Mouse (Mus musculus) cerebellum, adult 2 months (tissue): Measurements from ENCODE around the gene Cmc2. TPM values are rescaled to one million over a fixed set of nuclear protein-coding genes. Genes with fewer than 3 reads are reported as not detected.
A peak's percentile ranks its signal among the peaks of the same experiment; 100 is the strongest.

Source experiments
- DNase-seq, 2 experiments: peaks; one replicate each; pipeline ENCODE4 v3.0.0; 2021
- H3K27ac ChIP-seq: fragments of 200-500 bp; 2 replicates; pipeline ENCODE4 v1.5.1; 2012; ENCODE audit warnings: low read length, control low read depth, inconsistent platforms; ENCODE audit not compliant: insufficient read depth
- H3K27me3 ChIP-seq: fragments of 200-500 bp; 2 replicates; pipeline ENCODE4 v1.6.1; 2012; ENCODE audit warnings: inconsistent platforms, mild to moderate bottlenecking, low read length, moderate library complexity; ENCODE audit not compliant: control insufficient read depth, insufficient read depth
- H3K4me1 ChIP-seq: fragments of 200-500 bp; 2 replicates; pipeline ENCODE4 v1.6.1; 2011; ENCODE audit warnings: low read length; ENCODE audit not compliant: control insufficient read depth, insufficient read depth
- H3K4me3 ChIP-seq: fragments of 200-500 bp; replicated peaks from 2 replicates; pipeline ENCODE3; 2011; ENCODE audit warnings: mild to moderate bottlenecking, low read depth, low read length, control low read depth; ENCODE audit not compliant: insufficient read depth
- CTCF ChIP-seq: fragments of 200-500 bp; IDR thresholded peaks from 2 replicates; pipeline ENCODE4 v1.5.1; 2011; ENCODE audit warnings: low read depth, mild to moderate bottlenecking, control low read depth, low read length, moderate library complexity, borderline replicate concordance; ENCODE audit not compliant: insufficient read depth
- POLR2A ChIP-seq: fragments of 200-500 bp; IDR thresholded peaks from 2 replicates; pipeline ENCODE4 v1.6.1; 2011; ENCODE audit warnings: low read length, control low read depth, borderline replicate concordance; ENCODE audit not compliant: insufficient read depth
- WGBS: fragments of 180-500 bp; shearing (Covaris S2); methylation state at CpG from one replicate; pipeline ENCODE4 v1.1.7; 2018; 5-methylcytosine and 5-hydroxymethylcytosine counted together
- polyA plus RNA-seq: library from polyadenylated mRNA; depleted of rRNA; stranded (reverse); fragments of >200 nt; gene quantifications from 2 replicates; pipeline ENCODE4 v1.2.3, GENCODE M21; 2012

Cmc2 gene
- polyA plus RNA-seq, 1 experiment, result 28.2 TPM

GRCm38 (mm10) chr8:116873986-116874385 is 47.3 kb downstream of the Cmc2 start:
- DNase-seq, result no peak
- 87% methylated on average over 8 of the region's 8 CpGs for WGBS
- no peak for TF ChIP-seq CTCF
- no peak for TF ChIP-seq POLR2A

GRCm38 (mm10) chr8:116873586-116873985 is 47.7 kb downstream of the Cmc2 start:
- 79% methylated on average over 11 of the region's 11 CpGs for WGBS
- no peak for DNase-seq
- no peaks in the 10 kb centered on the region for H3K27me3 ChIP-seq
- H3K4me1 ChIP-seq, result no peaks in the 10 kb centered on the region
- H3K27ac ChIP-seq, result no peak overlapping the region
- H3K4me3 ChIP-seq, result no peak overlapping the region
- TF ChIP-seq POLR2A (no peak), CTCF (no peak)

More at GRCm38 (mm10) chr8:116873986-116874385, 47.3 kb downstream of the Cmc2 start:
- Histone ChIP-seq H3K4me3 (no peak overlapping the region), H3K27me3 (no peaks in the 10 kb centered on the region), H3K4me1 (no peaks in the 10 kb centered on the region), H3K27ac (no peak overlapping the region)

- DNase-seq, result peak in 1 of 2 experiments; percentile 34
- WGBS, result 60% methylated on average over 2 of the region's 2 CpGs
- no peak for TF ChIP-seq POLR2A
- peak; percentile 38; the same call in 1 of the 2 replicates for TF ChIP-seq CTCF
- Histone ChIP-seq H3K27ac (no peak overlapping the region), H3K4me3 (no peak overlapping the region), H3K27me3 (no peaks in the 10 kb centered on the region), H3K4me1 (no peaks in the 10 kb centered on the region)
Measured at GRCm38 (mm10) chr8:116872761-116873342, 48.4 kb downstream of the Cmc2 start.

- Histone ChIP-seq H3K4me3 (no peak overlapping the region), H3K4me1 (peaks cover 11% of the 10 kb centered on the region), H3K27ac (no peak overlapping the region), H3K27me3 (no peaks in the 10 kb centered on the region)
- peak; percentile 78 to 86 for DNase-seq
- WGBS, result 10% methylated on average over 4 of the region's 4 CpGs
- TF ChIP-seq CTCF (peak; percentile 95), POLR2A (no peak)
Measured at GRCm38 (mm10) chr8:116868699-116869098, 52.6 kb downstream of the Cmc2 start.

GRCm38 (mm10) chr8:116867321-116867720 is 53.9 kb downstream of the Cmc2 start:
- H3K4me1 ChIP-seq, result peaks cover 14% of the 10 kb centered on the region
- no peak overlapping the region for H3K4me3 ChIP-seq
- 85% methylated on average over 9 of the region's 9 CpGs for WGBS
- H3K27me3 ChIP-seq, result no peaks in the 10 kb centered on the region
- TF ChIP-seq CTCF (no peak), POLR2A (no peak)
- H3K27ac ChIP-seq, result no peak overlapping the region
- DNase-seq, result no peak

- no peak for DNase-seq
- H3K27ac ChIP-seq, result no peak overlapping the region
- WGBS, result 54% methylated on average over 13 of the region's 13 CpGs
- peak; percentile 58 for TF ChIP-seq CTCF
- TF ChIP-seq POLR2A, result no peak
- H3K4me1 ChIP-seq, result peaks cover 17% of the 10 kb centered on the region
- H3K27me3 ChIP-seq, result no peaks in the 10 kb centered on the region
- H3K4me3 ChIP-seq, result no peak overlapping the region
Measured at GRCm38 (mm10) chr8:116866118-116866903, 54.9 kb downstream of the Cmc2 start.

- peak overlapping the region; percentile 99; the same call in 1 of the 2 replicates for H3K27ac ChIP-seq
- TF ChIP-seq CTCF (no peak), POLR2A (no peak)
- peak in 1 of 2 experiments; percentile 42 for DNase-seq
- H3K27me3 ChIP-seq, result no peaks in the 10 kb centered on the region
- 35% methylated on average over 3 of the region's 3 CpGs for WGBS
- peaks cover 17% of the 10 kb centered on the region for H3K4me1 ChIP-seq
- H3K4me3 ChIP-seq, result no peak overlapping the region
Measured at GRCm38 (mm10) chr8:116864514-116864913, 56.7 kb downstream of the Cmc2 start.

GRCm38 (mm10) chr8:116864022-116864387 is 57.2 kb downstream of the Cmc2 start:
- DNase-seq, result peak; percentile 39 to 53
- H3K4me1 ChIP-seq, result peaks cover 17% of the 10 kb centered on the region
- TF ChIP-seq CTCF (no peak), POLR2A (no peak)
- H3K27me3 ChIP-seq, result no peaks in the 10 kb centered on the region
- WGBS, result 23% methylated on average over 9 of the region's 9 CpGs
- H3K4me3 ChIP-seq, result no peak overlapping the region
- H3K27ac ChIP-seq, result peak overlapping the region; percentile 99
